Mouse (Mus musculus) ES-Bruce4 (cell line): Measurements from ENCODE around the gene Tns2. TPM values are rescaled to one million over a fixed set of nuclear protein-coding genes. Genes with fewer than 3 reads are reported as not detected.

Experiments used
- H3K27ac ChIP-seq: 2 replicates; pipeline ENCODE4 v1.5.1; 2012; ENCODE audit warnings: low read length, inconsistent platforms; ENCODE audit not compliant: insufficient read depth
- H3K27me3 ChIP-seq: 2 replicates; pipeline ENCODE4 v1.6.1; 2012; ENCODE audit warnings: mild to moderate bottlenecking, low read length, inconsistent platforms; ENCODE audit not compliant: control insufficient read depth, poor library complexity, insufficient read depth, severe bottlenecking
- H3K36me3 ChIP-seq: 2 replicates; pipeline ENCODE4 v1.6.1; 2012; ENCODE audit warnings: inconsistent platforms, mild to moderate bottlenecking, low read length, moderate library complexity; ENCODE audit not compliant: control insufficient read depth, poor library complexity, insufficient read depth, severe bottlenecking
- H3K4me1 ChIP-seq: one replicate; pipeline ENCODE4 v1.8.1; 2011; ENCODE audit warnings: low read length; ENCODE audit not compliant: control insufficient read depth, insufficient read depth
- H3K4me3 ChIP-seq: 2 replicates; pipeline ENCODE4 v1.5.1; 2011; ENCODE audit warnings: low read depth, mild to moderate bottlenecking, low read length
- H3K9ac ChIP-seq: 2 replicates; pipeline ENCODE4 v1.6.1; 2012; ENCODE audit warnings: low read depth, mild to moderate bottlenecking, inconsistent platforms; ENCODE audit not compliant: poor library complexity, severe bottlenecking
- H3K9me3 ChIP-seq: replicated peaks from 2 replicates; pipeline ENCODE4 v1.6.1; 2012; ENCODE audit warnings: mild to moderate bottlenecking, low read length, inconsistent platforms; ENCODE audit not compliant: control insufficient read depth, poor library complexity, insufficient read depth, severe bottlenecking
- CTCF ChIP-seq: IDR thresholded peaks from one replicate; pipeline ENCODE4 v1.8.1; 2011; ENCODE audit warnings: low read depth, low read length
- EP300 ChIP-seq: IDR thresholded peaks from 2 replicates; pipeline ENCODE4 v1.6.1; 2011; ENCODE audit warnings: low read depth, low read length; ENCODE audit not compliant: insufficient read depth
- POLR2A ChIP-seq: IDR thresholded peaks from one replicate; pipeline ENCODE4 v1.8.1; 2011; ENCODE audit warnings: low read length; ENCODE audit not compliant: insufficient read depth
- polyA plus RNA-seq: library from polyadenylated mRNA; stranded (reverse); fragments of >200 nt; gene quantifications from 2 replicates; pipeline ENCODE4 v1.2.4, GENCODE M21; 2011; ENCODE audit warnings: low read depth; ENCODE audit not compliant: missing spikeins, insufficient read depth, insufficient read length

The Tns2 gene
- polyA plus RNA-seq, 1 experiment: 10.4 TPM

DNA sequence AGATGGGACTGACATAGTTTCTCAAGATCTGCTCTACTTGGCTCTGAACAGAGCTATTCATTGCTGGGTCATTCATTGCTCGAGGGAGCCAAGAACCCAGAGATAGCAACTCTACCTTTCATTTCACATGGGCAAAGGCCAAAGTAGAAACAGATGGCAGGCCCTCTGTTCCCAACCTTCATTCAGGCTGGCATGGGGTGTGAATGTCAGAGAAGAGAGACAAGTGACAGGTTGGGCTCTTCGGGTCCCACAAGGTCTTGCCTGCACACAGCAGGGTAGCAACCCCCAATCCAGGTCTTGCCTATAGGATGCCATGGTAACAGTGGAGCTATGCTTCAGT is 19.6 kb downstream of the Tns2 start:
- no peaks in the 10 kb centered on the region for H3K4me1 ChIP-seq
- H3K27me3 ChIP-seq: no peaks in the 10 kb centered on the region
- TF ChIP-seq EP300 (no peak), CTCF (no peak), POLR2A (no peak)
- H3K36me3 ChIP-seq: peaks cover 1% of the 10 kb centered on the region; the same call in 1 of the 2 replicates
- no peak overlapping the region for H3K4me3 ChIP-seq
- no peak overlapping the region for H3K27ac ChIP-seq
- no peaks in the 10 kb centered on the region for H3K9me3 ChIP-seq
- no peak overlapping the region for H3K9ac ChIP-seq

DNA sequence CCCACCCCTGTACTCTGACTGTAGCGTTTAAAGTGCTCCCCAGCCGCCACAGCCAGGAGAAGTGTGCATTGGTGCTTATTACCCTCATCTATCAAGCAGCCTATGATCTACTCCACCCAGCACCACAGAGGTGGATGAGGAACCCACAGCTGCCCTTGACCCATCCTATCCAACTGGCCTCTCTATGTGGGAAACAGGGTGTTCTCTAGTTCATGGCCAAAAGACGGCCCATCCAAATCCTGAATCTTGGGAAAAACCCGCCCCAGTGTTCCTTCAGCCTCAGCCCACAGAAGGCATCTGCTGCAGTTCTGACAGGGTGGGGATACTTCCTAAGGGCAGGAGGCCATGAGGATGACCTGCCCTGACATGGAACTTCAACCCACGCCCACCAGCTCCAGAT is 20.3 kb downstream of the Tns2 start:
- no peak overlapping the region for H3K27ac ChIP-seq
- H3K9ac ChIP-seq: no peak overlapping the region
- H3K36me3 ChIP-seq: peaks cover 3% of the 10 kb centered on the region; the same call in 1 of the 2 replicates
- no peaks in the 10 kb centered on the region for H3K9me3 ChIP-seq
- H3K4me1 ChIP-seq: no peaks in the 10 kb centered on the region
- no peak overlapping the region for H3K4me3 ChIP-seq
- TF ChIP-seq POLR2A: no peak
- no peak for TF ChIP-seq EP300
- TF ChIP-seq CTCF: no peak
- H3K27me3 ChIP-seq: no peaks in the 10 kb centered on the region

DNA sequence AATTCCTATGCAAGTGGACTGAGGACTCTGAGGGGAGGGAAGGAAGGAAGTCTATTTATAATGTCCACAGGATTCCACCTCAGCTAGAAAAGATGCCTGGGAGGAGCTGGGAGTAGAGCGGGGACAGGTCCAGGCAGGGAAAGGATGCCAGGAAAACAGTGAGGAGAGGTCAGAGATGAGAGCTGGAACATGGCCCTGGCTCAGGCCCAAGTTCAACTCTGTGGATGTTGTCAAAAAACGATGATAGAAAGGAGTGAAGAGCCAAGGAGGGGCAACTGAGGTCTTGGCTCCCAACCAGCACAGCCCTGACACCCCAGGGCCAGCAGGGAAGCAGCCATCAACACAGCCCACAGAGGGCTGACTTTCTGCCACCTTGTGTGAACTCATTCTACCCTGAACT is 26.1 kb downstream of the Tns2 start:
- Histone ChIP-seq H3K4me1 (no peaks in the 10 kb centered on the region), H3K27me3 (no peaks in the 10 kb centered on the region), H3K9ac (no peak overlapping the region), H3K27ac (no peak overlapping the region), H3K4me3 (no peak overlapping the region), H3K36me3 (0 out of 2 replicates have a peak, but pooled peaks cover 10% of the 10 kb centered on the region), H3K9me3 (no peaks in the 10 kb centered on the region)
- TF ChIP-seq EP300: no peak
- TF ChIP-seq POLR2A: no peak
- TF ChIP-seq CTCF: no peak

- H3K9me3 ChIP-seq: no peaks in the 10 kb centered on the region
- H3K36me3 ChIP-seq: 0 out of 2 replicates have a peak, but pooled peaks cover 4% of the 10 kb centered on the region
Measured at GRCm38 (mm10) chr15:102133314-102133713, 33.1 kb downstream of the Tns2 start.

DNA sequence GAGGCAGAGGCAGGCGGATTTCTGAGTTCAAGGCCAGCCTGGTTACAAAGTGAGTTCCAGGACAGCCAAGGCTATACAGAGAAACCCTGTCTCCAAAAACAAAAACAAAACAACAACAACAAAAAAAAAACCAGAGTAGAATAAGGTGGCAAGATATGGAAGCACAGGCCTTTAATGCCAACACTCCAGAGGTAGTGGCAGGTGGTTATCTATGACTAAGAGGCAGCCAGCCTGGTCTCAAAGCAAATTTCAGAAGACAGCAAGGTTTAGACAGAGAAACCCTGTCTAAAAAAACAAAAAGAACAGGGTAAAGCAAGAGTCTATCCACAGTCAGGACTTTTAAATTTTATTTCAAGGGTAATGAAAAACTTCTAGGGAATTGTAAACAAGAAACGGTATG is 34.5 kb downstream of the Tns2 start:
- Histone ChIP-seq H3K9me3 (no peaks in the 10 kb centered on the region), H3K4me1 (no peaks in the 10 kb centered on the region), H3K27ac (no peak overlapping the region), H3K36me3 (0 out of 2 replicates have a peak, but pooled peaks cover 2% of the 10 kb centered on the region), H3K9ac (no peak overlapping the region), H3K27me3 (no peaks in the 10 kb centered on the region), H3K4me3 (no peak overlapping the region)
- TF ChIP-seq POLR2A: no peak

More at GRCm38 (mm10) chr15:102133314-102133713, 33.1 kb downstream of the Tns2 start:
- H3K27ac ChIP-seq: no peak overlapping the region
- no peaks in the 10 kb centered on the region for H3K4me1 ChIP-seq
- no peak overlapping the region for H3K9ac ChIP-seq
- TF ChIP-seq EP300 (no peak), POLR2A (no peak), CTCF (no peak)
- no peak overlapping the region for H3K4me3 ChIP-seq
- H3K27me3 ChIP-seq: no peaks in the 10 kb centered on the region

- H3K9me3 ChIP-seq: no peaks in the 10 kb centered on the region
- TF ChIP-seq POLR2A (no peak), EP300 (no peak), CTCF (no peak)
- H3K27me3 ChIP-seq: no peaks in the 10 kb centered on the region
- H3K27ac ChIP-seq: no peak overlapping the region
- H3K36me3 ChIP-seq: no peaks in the 10 kb centered on the region
- no peaks in the 10 kb centered on the region for H3K4me1 ChIP-seq
- H3K9ac ChIP-seq: peak overlapping the region; percentile 63
- peak overlapping the region; percentile 80 for H3K4me3 ChIP-seq
Measured at GRCm38 (mm10) chr15:102135522-102136128, 35.4 kb downstream of the Tns2 start.
